17 mouse cellular contexts compared by ENCODE assay signal in the genomic region with DNA sequence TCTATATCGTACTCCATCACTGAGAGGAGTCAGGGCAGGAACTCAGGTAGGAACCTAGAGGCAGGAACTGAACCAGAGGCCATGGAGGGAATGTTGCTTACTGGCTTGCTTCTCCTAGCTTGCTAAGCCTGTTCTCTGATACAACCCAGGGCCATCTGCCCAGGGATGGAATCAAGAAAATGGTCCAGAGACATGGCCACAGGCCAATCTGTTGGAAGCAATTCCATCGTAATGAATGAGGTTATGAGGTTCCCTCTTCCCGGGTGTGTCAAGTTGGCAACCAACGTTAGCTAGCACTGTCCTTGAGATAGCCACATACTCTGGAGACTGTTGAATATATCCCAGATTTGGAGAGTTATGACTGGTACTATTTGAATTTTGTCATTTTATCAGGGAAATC. TPM values are rescaled to one million over a fixed set of nuclear protein-coding genes. Genes with fewer than 3 reads are reported as not detected.
DNase-seq lines count a peak whose midpoint lies in the region; ATAC-seq lines count a peak whose summit lies in the region.
"Had no signal": no experiment of that assay in that cellular context is flagged by ENCODE, and none has a peak within 500 bp of the region (broad histone marks: within the 10 kb centered on the region; RNA-seq: fewer than 3 reads in every experiment).

No protein-coding gene starts in this region.

- H3K4me1 ChIP-seq in midbrain, embryonic 15.5 days, result no peaks in the 10 kb centered on the region
- H3K4me1 ChIP-seq: forebrain, embryonic 15.5 days; liver, embryonic 13.5 days had no signal

- peak; percentile 12 to 31 for DNase-seq in heart, postnatal 14 days
- no peak for DNase-seq in heart, postnatal 25 days (ENCODE audit: low spot score)
- DNase-seq in CD4-positive, CD25-positive, alpha-beta regulatory T cell, adult 2 months (ENCODE audit: low read depth, low spot score), result peak; percentile 39
- peak; percentile 30 for DNase-seq in gastrocnemius, postnatal 10 days
- DNase-seq in adipocyte (ENCODE audit: low spot score), result no peak
- DNase-seq: cerebellum, postnatal 36 days; heart, postnatal 10 days; kidney, adult 11 months; liver, embryonic 13.5 days; right cerebral cortex, postnatal 14 days had no signal

- peak; percentile 4 for ATAC-seq in CD4-positive, CD25-positive, alpha-beta regulatory T cell, adult 4 months
- no peak for ATAC-seq in midbrain, embryonic 15.5 days (replicated peaks)
- ATAC-seq: forebrain, embryonic 15.5 days; hindbrain, embryonic 16.5 days had no signal

- 93% methylated on average over 4 of the region's 4 CpGs for WGBS in midbrain, embryonic 15.5 days

- no peak overlapping the region for H3K27ac ChIP-seq in midbrain, embryonic 15.5 days
- H3K27ac ChIP-seq: embryonic facial prominence, embryonic 10.5 days; forebrain, embryonic 15.5 days; kidney, postnatal 0 days; liver, embryonic 13.5 days; neural tube, embryonic 12.5 days had no signal

- H3K4me3 ChIP-seq in midbrain, embryonic 15.5 days, result no peak overlapping the region
- H3K4me3 ChIP-seq: embryonic facial prominence, embryonic 10.5 days; forebrain, embryonic 15.5 days; liver, embryonic 13.5 days; neural tube, embryonic 12.5 days had no signal

- H3K27me3 ChIP-seq in midbrain, embryonic 15.5 days (replicated peaks), result no peaks in the 10 kb centered on the region
- H3K27me3 ChIP-seq: forebrain, embryonic 15.5 days; neural tube, embryonic 12.5 days had no signal

- no peaks in the 10 kb centered on the region for H3K36me3 ChIP-seq in midbrain, embryonic 15.5 days (replicated peaks)
- H3K36me3 ChIP-seq: embryonic facial prominence, embryonic 10.5 days; forebrain, embryonic 15.5 days; liver, embryonic 13.5 days; neural tube, embryonic 12.5 days had no signal

- H3K4me2 ChIP-seq in midbrain, embryonic 15.5 days, result no peak overlapping the region
- H3K4me2 ChIP-seq: forebrain, embryonic 15.5 days; liver, embryonic 13.5 days; neural tube, embryonic 12.5 days had no signal

- no peaks in the 10 kb centered on the region for H3K9me3 ChIP-seq in midbrain, embryonic 15.5 days
- H3K9me3 ChIP-seq: embryonic facial prominence, embryonic 10.5 days; forebrain, embryonic 15.5 days; liver, embryonic 13.5 days; neural tube, embryonic 12.5 days had no signal

- intact Hi-C loops in heart, postnatal 14 days (cut with DNase I), result no loop called here
- intact Hi-C loops in heart, postnatal 25 days (cut with DNase I), result no loop called here

- H3K9ac ChIP-seq in midbrain, embryonic 15.5 days, result no peak overlapping the region
- H3K9ac ChIP-seq: forebrain, embryonic 15.5 days; liver, embryonic 13.5 days; neural tube, embryonic 12.5 days had no signal

RNA-seq across cellular contexts. Expression of gene Scml4, which starts 37.0 kb away (rescaled TPM):
- total RNA-seq in heart, postnatal 14 days (2021), result 1 to 10 TPM; 1.7 to 2.6 TPM
- 1 to 10 TPM; 1.2 to 1.8 TPM for total RNA-seq in heart, postnatal 25 days (2021)
- 10 to 100 TPM; 56.6 to 87.8 TPM for polyA plus RNA-seq in CD4-positive, CD25-positive, alpha-beta regulatory T cell, adult 4 months (2017; shearing (Covaris generic))
- total RNA-seq in gastrocnemius, postnatal 10 days (2021), result 1 to 10 TPM; 3.3 to 3.8 TPM
- polyA plus RNA-seq in midbrain, embryonic 15.5 days (2015; fragmentation: Nextera tagmentation; extraction: Ambion mirVana), result 19.2 and 19.9 TPM in 2 replicates

Comparison
In these comparisons a context has a peak if more than half of its experiments do, and no peak if none do; other contexts are left out.
1. DNase-seq: peak in heart, postnatal 14 days (2 of 2), CD4-positive, CD25-positive, alpha-beta regulatory T cell, adult 2 months (single experiment) and gastrocnemius, postnatal 10 days (single experiment); none in heart, postnatal 25 days (single experiment) and adipocyte (single experiment).